Mouse (Mus musculus) heart, adult 2 months (tissue): ENCODE measurements around the gene Rnh1.

Experiments
- EP300 ChIP-seq: fragments of 200-500 bp; IDR thresholded peaks from 2 replicates; pipeline ENCODE4 v1.6.1; 2011; ENCODE audit warnings: low read depth, low read length, control low read depth; ENCODE audit not compliant: insufficient read depth
- POLR2A ChIP-seq: fragments of 200-500 bp; IDR thresholded peaks from 2 replicates; pipeline ENCODE4 v1.6.1; 2011; ENCODE audit warnings: mild to moderate bottlenecking, low read depth, low read length, control low read depth; ENCODE audit not compliant: insufficient read depth

DNA sequence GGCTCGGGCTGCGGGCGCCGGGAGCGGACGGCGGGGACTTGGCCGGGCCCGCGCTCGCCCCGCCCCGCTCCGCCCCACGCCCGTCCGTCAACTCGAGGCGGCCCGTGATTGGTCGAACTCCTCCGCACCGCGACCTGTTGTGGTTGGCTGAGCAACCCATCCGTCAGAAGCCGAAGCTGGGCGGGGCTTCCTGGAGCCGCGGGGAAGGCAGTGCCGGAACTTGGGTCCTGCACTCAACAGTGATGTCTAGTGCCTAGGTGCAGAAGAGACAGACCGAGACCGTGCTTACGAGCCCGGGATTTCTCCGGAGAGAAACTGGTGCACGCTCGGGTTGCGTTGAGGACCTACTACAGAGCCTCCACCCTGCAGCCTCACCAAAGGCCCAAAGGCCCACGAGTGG is 21.3 kb upstream of the Rnh1 start, which contains the start of the genes Hras and Lrrc56:
- peak; percentile 98 for TF ChIP-seq POLR2A
- TF ChIP-seq EP300: 0 out of 2 replicates have a peak, but pooled peaks have one; percentile 38
